Mouse (Mus musculus) cerebellum, adult 8-10 months (tissue): ENCODE measurements at regions not wholly inside any gene's neighbourhood (a gene's known extent, or its start where the extent isn't known, plus 50 kb on each side); places are given as distances from the start of the nearest gene placed in this dataset.

Experiments used
- DNase-seq: peaks from one replicate; pipeline ENCODE4 v3.0.0; 2022

GRCm38 (mm10) chr19:14197864-14198263, 284.5 kb downstream of the Olfr1505 start:
- DNase-seq, result no peak

DNA sequence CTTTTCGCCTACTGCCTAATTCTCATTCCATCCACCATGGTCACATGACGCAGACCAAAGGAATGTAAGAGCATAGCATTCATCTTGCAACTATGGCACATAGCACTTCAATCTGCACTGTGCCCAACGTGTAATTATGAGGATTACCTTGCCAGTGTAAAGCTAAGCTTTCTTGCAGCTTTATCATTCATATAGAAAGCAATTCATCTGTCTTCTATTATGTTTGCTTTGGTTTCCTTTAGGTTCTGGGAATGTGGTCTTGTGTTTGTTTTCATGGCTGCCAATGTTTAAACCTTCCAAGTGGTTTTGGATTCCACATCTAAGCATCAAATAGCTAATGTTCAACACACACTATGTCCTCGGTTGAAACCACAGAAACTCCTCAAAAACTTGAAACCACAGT, 307.2 kb downstream of the Olfr1505 start:
- DNase-seq, result no peak

- no peak for DNase-seq
Observed at GRCm38 (mm10) chr19:14225061-14225696, 311.8 kb downstream of the Olfr1505 start.

DNA sequence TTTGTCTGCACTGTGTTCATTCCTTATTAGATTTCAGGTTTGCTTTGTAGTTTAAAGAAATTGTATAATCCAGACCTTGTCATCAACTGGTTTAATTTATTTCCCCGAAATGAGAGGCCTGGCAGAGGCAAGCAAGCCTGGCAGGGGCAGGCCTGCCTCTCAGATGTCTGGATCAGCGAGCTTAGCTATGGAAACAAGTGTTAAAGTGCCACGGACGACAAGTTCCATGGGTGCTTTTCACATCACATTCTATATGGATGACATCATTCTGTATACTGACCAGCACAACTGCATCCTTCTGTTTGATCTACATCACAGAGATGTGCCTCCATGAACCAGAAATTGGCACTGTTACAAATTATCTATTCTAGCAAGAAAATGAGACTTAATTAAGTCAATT, 312.5 kb downstream of the Olfr1505 start:
- no peak for DNase-seq

DNA sequence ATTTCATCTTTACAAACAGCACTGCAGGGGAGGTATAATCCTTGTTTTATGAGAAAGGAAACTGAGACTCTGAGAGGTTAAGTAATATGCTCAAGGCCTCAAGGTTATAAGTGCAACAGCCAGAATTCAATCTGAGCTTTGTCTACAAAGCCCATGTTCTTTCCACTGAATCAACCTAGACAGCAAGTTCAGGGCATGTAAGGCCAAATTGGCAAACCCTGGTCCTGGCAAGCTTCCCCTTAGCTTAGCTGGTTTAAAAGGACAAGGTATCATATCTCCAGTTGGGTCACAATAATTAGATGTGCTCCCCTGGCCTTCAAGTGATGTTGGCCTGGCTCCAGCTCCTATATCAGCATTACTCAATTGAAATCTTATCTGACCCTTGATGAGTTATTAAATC, 313.2 kb downstream of the Olfr1505 start:
- no peak for DNase-seq

GRCm38 (mm10) chr19:14243565-14243964, 330.2 kb downstream of the Olfr1505 start:
- no peak for DNase-seq

- no peak for DNase-seq
Observed at GRCm38 (mm10) chr19:14246973-14247614, 333.8 kb downstream of the Olfr1505 start.

- DNase-seq, result peak; percentile 49
Observed at GRCm38 (mm10) chr19:14247979-14248378, 334.6 kb downstream of the Olfr1505 start.

DNA sequence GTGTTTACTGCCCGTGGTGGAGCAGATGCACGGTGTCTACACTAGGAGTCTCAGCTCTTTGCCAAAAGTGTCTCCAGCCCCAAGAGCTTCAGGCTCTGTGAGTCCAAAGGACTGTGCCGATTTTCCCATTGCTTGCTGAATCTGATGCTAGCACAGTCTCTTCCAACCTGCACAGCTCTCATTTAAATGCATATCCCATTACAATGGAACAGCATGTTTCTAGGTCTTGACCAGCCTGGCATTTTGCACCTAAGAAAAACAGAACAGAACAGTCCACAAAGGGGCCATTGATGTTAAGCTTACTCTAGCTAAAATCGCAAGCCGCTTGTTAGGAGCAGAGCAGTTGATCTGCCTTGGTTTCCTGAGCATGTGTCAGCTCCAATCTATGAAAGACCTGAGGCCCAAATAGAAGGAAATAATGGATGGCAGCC, 339.2 kb downstream of the Tle4 start:
- no peak for DNase-seq

DNA sequence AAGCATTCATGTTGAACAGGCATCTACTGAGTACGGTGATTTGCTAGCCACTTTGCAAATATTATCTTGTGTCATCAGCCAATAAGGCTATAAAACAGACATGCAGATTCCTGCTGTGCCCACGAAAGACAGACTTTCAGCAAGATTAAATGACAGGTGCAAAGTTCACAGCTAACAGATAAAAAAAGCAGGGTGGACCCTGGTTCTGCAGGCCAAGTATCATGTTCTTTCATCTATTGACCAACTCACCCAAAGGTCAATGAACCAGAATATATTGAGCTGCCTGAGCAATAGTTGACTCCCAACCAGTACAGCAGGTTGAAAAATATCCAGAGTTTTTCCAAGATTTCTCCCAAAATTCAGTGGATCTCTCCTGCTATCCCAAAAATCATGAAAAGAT, 338.6 kb downstream of the Tle4 start:
- no peak for DNase-seq

DNA sequence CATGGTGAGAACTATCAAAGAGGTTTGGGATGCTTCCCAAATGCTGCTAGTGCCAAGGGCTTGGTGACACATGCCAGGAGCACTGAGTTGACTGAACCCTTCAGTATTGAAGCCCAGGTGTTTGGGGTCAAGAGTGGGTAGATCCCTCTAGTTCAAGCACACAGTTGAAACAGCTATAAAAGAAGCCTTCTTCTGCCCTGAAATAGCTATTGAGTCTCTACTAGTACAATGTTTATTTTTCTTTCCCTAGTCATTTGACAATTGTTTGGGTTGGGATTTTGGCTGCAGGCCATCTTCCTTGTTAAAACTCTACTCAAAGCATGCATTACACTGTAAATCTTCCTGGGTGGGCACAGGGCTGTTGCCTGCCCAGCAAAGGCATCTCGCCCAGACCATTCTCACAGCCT, 308.5 kb downstream of the Tle4 start:
- no peak for DNase-seq

- DNase-seq, result no peak
Observed at GRCm38 (mm10) chr19:14290911-14291310, 306.9 kb downstream of the Tle4 start.

DNA sequence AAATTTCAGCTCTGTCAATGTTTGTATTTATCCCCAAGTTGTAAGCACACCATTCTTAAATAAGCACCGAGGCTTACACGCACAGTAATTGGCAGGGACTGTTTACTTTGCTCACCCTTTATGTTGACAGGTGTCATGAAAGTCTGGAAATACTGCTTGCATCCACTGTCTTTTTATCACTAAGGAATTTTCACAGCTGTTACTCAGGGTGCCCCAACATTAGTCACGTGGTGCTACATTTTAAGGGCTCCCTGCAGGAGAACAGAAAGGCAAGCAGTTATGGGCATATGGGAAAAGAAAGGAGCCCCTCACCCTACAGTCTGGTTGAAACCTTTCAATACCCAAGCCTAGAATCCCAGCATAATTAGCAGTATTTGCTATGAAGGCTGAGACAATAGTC, 304.7 kb downstream of the Tle4 start:
- DNase-seq, result no peak

DNA sequence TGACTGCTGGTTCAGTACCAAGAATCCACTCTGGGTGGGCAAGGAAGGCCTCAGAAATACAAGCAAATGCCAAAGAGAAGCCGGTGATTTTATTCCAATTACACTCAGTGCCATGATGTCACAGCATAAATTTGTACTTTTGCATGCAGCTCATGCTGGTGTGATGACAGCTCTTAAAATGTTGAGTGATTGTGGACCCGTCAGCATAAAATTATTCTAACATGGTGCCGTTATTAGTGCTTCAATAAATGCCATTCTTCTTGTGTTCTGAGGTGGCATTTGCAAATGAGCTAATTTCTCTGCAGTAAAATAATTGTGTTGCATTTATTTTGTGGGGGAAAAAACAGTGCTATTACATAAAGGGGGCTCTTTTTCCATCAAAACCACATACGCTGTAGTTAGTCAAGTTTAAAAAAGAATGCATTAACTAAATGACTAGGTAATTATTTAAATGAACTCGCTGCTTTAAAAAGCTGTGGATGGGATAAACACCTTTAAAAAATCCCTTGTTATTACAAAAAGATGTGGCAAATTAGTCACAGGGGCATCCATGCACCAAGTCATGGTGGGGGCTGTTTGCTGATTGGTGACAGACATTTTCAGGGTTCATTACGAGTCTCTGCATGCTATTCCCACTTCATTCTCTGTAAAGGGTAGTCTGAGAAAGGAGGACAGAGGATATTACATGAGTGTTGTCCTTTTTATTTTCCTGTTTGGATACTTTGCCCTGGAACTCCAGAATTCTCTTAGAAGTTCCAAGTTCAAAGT, 296.5 kb downstream of the Tle4 start:
- DNase-seq, result no peak

DNA sequence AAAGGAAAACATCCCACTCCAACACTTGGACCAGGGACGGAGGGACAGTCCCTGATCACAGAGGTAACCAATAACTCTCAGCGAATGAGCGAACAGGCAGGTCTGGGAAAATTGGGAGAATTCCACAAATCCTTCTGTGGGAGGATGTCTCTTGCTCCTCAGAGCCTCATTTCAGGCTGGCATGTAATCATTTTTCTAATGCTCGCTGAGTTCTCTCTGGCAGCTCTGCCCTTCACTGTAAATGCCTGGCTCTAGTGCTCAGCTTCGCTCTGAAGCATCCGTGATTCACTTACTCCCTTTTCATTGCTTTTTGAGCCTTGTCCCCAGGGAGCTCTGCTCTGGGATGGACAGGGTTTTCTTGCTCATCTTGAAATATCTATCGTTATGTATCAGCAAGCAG, 283.6 kb downstream of the Tle4 start:
- no peak for DNase-seq

DNA sequence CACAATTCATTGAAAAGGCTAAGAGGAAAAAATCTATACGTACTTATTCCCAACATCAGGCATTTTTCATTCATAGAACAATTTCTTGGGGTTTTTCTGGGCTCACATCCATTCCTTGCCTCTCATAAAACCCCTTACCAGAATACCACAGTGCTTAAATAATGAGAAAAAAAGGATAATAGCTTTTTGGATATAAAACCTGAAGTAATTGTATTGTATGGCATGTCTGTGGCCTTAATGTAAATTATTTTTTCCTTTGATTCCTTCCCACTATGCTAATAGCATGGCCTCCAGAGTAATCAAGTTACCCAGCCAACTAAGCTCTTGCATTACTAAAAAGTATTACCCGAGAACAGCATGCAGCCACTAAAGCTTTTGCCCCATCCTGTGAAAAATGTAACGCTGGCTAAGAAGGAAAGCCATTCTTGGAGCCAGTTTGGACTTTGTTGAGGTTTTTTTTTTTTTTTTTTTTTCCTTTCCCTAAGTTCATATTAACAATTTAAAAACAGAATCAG, 278.1 kb downstream of the Tle4 start:
- no peak for DNase-seq

- no peak for DNase-seq
Observed at GRCm38 (mm10) chr19:14325353-14326052, 272.3 kb downstream of the Tle4 start.

DNA sequence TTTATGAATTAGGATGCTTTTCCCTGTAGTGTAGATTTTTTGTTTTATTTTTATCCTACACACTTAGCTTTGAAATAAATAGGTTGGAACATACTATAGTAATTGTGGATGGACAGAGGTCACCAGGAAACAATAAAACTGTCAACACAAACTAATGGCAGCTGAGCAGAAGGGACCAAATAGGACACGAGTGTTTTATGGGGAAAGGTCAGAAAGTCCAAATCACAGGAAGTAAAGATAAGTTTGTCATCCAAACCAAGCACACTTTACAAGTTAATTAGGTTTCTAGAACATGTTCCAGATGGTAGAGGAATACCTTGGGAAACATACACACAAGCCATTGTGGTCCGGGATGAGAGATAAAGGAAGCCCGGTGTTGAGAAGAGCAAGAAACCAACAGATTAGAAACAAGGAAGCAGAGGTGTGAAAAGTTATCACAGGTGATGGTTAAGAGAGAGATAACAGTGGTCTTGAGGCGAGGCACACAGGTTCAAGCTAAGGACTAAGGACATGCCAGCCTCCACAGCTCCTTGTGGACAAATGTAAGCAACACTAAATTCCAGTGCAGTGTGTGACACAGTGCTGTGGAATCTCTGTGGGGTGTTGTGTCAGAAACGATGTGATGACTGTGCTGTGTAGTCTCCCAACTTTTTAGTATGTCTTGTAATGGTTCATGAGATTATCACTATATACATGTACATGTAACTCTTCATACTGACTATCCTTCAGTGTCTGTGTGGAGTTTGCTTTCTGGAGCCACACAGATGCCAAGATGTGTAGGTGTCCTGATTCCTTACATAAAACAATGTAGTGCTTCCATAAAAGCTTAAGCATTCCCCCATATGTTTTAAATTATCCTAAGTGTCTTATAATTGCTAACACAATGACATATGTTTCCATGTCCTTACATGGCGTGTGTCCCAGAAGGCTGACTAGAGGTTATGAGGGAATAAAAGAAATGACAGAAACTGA, 264.5 kb downstream of the Tle4 start:
- DNase-seq, result no peak

GRCm38 (mm10) chr19:14337025-14337424, 260.8 kb downstream of the Tle4 start:
- no peak for DNase-seq

DNA sequence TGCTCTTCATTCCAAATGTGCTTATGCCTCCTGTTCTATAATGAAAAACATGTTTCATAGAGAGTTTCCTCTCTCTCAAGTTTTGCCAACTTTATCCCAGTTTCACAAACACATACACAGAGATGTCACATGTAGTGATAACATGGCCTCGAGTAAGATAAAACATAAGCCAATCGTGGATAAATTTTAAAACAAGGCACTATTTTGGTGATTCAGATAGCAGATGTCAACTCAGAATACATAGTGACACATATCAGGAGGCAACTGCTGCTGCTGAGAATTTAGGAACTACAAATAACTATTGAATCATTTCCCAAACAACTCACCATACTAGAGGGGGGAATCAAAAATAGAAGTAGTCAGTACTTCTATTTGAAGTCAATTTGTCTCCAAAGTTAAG, 257.1 kb downstream of the Tle4 start:
- no peak for DNase-seq

DNA sequence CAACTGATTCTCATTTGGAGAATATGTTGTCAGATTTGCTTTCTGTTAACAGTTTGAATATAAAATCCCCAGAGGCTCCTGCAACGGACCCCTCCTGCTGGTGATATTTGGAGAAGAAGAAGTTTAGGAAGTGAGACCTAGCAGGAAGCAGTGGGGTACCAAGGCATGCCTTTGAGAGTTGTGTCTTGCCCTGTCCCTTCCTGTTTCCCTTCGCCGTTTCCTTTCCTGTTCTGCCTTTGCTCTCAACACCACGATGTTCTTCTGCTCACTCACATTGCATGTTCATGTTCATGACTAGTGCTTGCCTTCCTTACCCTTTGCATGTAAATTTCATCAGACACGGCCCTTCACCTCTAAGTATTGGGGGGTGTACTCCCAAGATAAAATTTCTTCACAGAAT, 254.0 kb downstream of the Tle4 start:
- no peak for DNase-seq

DNA sequence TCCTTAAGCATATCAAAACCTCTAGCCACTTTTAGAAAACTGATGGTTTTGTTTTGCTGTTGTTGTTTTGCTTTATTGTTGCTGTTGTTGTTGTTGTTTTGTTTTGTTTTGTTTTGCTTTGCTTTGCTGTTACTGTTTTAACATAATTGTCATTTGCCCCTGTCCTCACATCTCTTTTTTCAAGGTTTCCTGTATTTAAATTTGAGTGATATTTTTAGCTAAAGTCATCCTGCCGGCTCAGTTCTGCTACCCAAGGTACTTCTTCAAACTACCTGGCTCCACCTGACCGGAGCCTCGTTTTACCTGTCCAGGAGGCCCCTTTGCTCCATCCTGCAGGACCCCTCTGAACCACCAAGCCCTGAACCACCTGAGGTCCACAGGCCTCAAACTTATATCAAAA, 253.4 kb downstream of the Tle4 start:
- DNase-seq, result no peak
